Comparison of ENCODE assay signal across 8 mouse cellular contexts in genomic region chr6:39686839-39687238, GRCm38 (mm10). TPM values are rescaled to one million over a fixed set of nuclear protein-coding genes. Genes with fewer than 3 reads are reported as not detected.
A peak's percentile ranks its signal among the peaks of the same experiment; 100 is the strongest.
DNase-seq lines count a peak whose midpoint lies in the region; ATAC-seq and TF ChIP-seq lines count a peak whose summit lies in the region.
"Not testable (repeated sequence)": the region's sequence is repeated elsewhere in the genome, so short reads cannot be mapped to it uniquely, and the experiment has no call there.

No protein-coding gene starts in this region.

- not testable (repeated sequence) for TF ChIP-seq POLR2A in CH12.LX (IDR thresholded peaks at IDR 0.05; ENCODE audit: low read depth, low read length)

- H3K9me3 ChIP-seq in CH12.LX (replicated peaks; ENCODE audit: low read length); hindbrain, postnatal 0 days (ENCODE audit: low read length); kidney, postnatal 0 days (replicated peaks; ENCODE audit: low read length); lung, embryonic 14.5 days (ENCODE audit: low read depth, low read length); midbrain, embryonic 11.5 days (ENCODE audit: control insufficient read depth, low read length); stomach, postnatal 0 days (ENCODE audit: control insufficient read depth, low read length): not testable (repeated sequence)

- peaks cover 4 to 23% of the 10 kb centered on the region in 2 experiments; a peak in 3 of 4 replicates for H3K4me1 ChIP-seq in CH12.LX (ENCODE audit: control insufficient read depth in 1 of 2, insufficient read depth in 2 of 2)
- not testable (repeated sequence) for H3K4me1 ChIP-seq in hindbrain, postnatal 0 days (ENCODE audit: insufficient read depth, low read length); kidney, postnatal 0 days (replicated peaks; ENCODE audit: insufficient read depth, low read length); lung, embryonic 14.5 days (ENCODE audit: insufficient read depth); midbrain, embryonic 11.5 days (ENCODE audit: control insufficient read depth, insufficient read depth, low read length); stomach, postnatal 0 days (replicated peaks; ENCODE audit: control insufficient read depth, insufficient read depth)

- ATAC-seq in hindbrain, postnatal 0 days; kidney, postnatal 0 days (replicated peaks; ENCODE audit: low FRiP score, low read depth); lung, embryonic 14.5 days (ENCODE audit: insufficient read depth); midbrain, embryonic 11.5 days (ENCODE audit: low FRiP score); stomach, postnatal 0 days (ENCODE audit: low FRiP score, low TSS enrichment): not testable (repeated sequence)

- not testable (repeated sequence) for H3K27me3 ChIP-seq in CH12.LX (replicated peaks); hindbrain, postnatal 0 days (ENCODE audit: insufficient read depth, low read length); kidney, postnatal 0 days (ENCODE audit: insufficient read depth, low read length); lung, embryonic 14.5 days (ENCODE audit: insufficient read depth, low read length); midbrain, embryonic 11.5 days (ENCODE audit: control insufficient read depth, insufficient read depth, low read length); stomach, postnatal 0 days (ENCODE audit: control insufficient read depth, insufficient read depth, low read length)

- TF ChIP-seq RAD21 in CH12.LX (IDR thresholded peaks at IDR 0.05; ENCODE audit: low read depth, low read length) = not testable (repeated sequence)

- in situ Hi-C loops in CH12.LX (cut with MboI; ENCODE audit: low pct_ligation_motif_present, low pct_unique_long_range_greater_than_20kb, low sequenced_read_pairs) = not testable (repeated sequence)

- not testable (repeated sequence) for H3K4me2 ChIP-seq in CH12.LX (ENCODE audit: insufficient read depth, low read depth, poor library complexity, severe bottlenecking); hindbrain, postnatal 0 days (ENCODE audit: low read depth, low read length); kidney, postnatal 0 days (ENCODE audit: low read length); lung, embryonic 14.5 days; midbrain, embryonic 11.5 days; stomach, postnatal 0 days (replicated peaks; ENCODE audit: low read depth)

- peak in 1 of 2 experiments; percentile 60; a peak in 2 of 4 replicates for TF ChIP-seq CTCF in CH12.LX (conservative IDR thresholded peaks at IDR 0.05 in 1 of 2, IDR thresholded peaks at IDR 0.05 in 1 of 2; ENCODE audit: low read depth in 2 of 2, low read length in 2 of 2)
- peak; percentile 31; the same call in 1 of the 2 replicates for TF ChIP-seq CTCF in gastrocnemius, adult 2 months (IDR thresholded peaks at IDR 0.05)
- peak; percentile 15; the same call in 1 of the 2 replicates for TF ChIP-seq CTCF in hindbrain, postnatal 0 days (IDR thresholded peaks at IDR 0.05; ENCODE audit: low read depth)
- peak; percentile 25; the same call in 1 of the 2 replicates for TF ChIP-seq CTCF in kidney, postnatal 0 days (IDR thresholded peaks at IDR 0.05; ENCODE audit: low read depth)
- TF ChIP-seq CTCF in left cerebral cortex, adult 2 months (IDR thresholded peaks at IDR 0.05) = peak; percentile 37
- 0 out of 2 replicates have a peak, but pooled peaks have one; percentile 11 for TF ChIP-seq CTCF in lung, embryonic 14.5 days (IDR thresholded peaks at IDR 0.05; ENCODE audit: low read depth)
- peak; percentile 12; the same call in 1 of the 2 replicates for TF ChIP-seq CTCF in stomach, postnatal 0 days (IDR thresholded peaks at IDR 0.05; ENCODE audit: low read depth)

- not testable (repeated sequence) for H3K27ac ChIP-seq in CH12.LX (ENCODE audit: insufficient read depth, low read depth); gastrocnemius, adult 2 months; hindbrain, postnatal 0 days; kidney, postnatal 0 days; left cerebral cortex, adult 2 months; lung, embryonic 14.5 days (ENCODE audit: low read depth); midbrain, embryonic 11.5 days (ENCODE audit: low read depth, low read length); stomach, postnatal 0 days (replicated peaks)

- dilution Hi-C loops in CH12.LX (cut with MboI; ENCODE audit: extremely low pct_ligation_motif_present, extremely low pct_unique_long_range_greater_than_20kb, low sequenced_read_pairs) = not testable (repeated sequence)

- intact Hi-C loops in gastrocnemius, adult 2 months (cut with DNase I); left cerebral cortex, adult 2 months (cut with DNase I): not testable (repeated sequence)

- not testable (repeated sequence) for DNase-seq in CH12.LX (ENCODE audit: extremely low read depth); gastrocnemius, adult 2 months; hindbrain, postnatal 0 days (ENCODE audit: low spot score); kidney, postnatal 0 days (ENCODE audit: low spot score); left cerebral cortex, adult 2 months (ENCODE audit: extremely low spot score in 1 of 2, low spot score in 2 of 2); lung, embryonic 14.5 days; stomach, postnatal 0 days (ENCODE audit: low spot score)
- DNase-seq in midbrain, embryonic 11.5 days (ENCODE audit: low spot score, missing footprints) = peak; percentile 35

- H3K79me2 ChIP-seq in CH12.LX (replicated peaks; ENCODE audit: control insufficient read depth, extremely low read depth, insufficient read depth, poor library complexity, severe bottlenecking) = not testable (repeated sequence)

- H3K4me3 ChIP-seq in CH12.LX (replicated peaks in 1 of 3; ENCODE audit: low read depth in 2 of 3, low read length in 2 of 3, poor library complexity in 1 of 3); gastrocnemius, adult 2 months; hindbrain, postnatal 0 days (ENCODE audit: low read length); kidney, postnatal 0 days (replicated peaks; ENCODE audit: low read depth, low read length); left cerebral cortex, adult 2 months; lung, embryonic 14.5 days (ENCODE audit: low read depth, low read length); midbrain, embryonic 11.5 days (ENCODE audit: low read depth, low read length); stomach, postnatal 0 days (ENCODE audit: low read depth, low read length): not testable (repeated sequence)

- not testable (repeated sequence) for TF ChIP-seq EP300 in CH12.LX (IDR thresholded peaks at IDR 0.05; ENCODE audit: low read length); stomach, postnatal 0 days (optimal IDR thresholded peaks at IDR 0.05)

- not testable (repeated sequence) for H3K36me3 ChIP-seq in CH12.LX (replicated peaks in 1 of 2; ENCODE audit: control insufficient read depth in 1 of 2, insufficient read depth in 1 of 2, low read length in 1 of 2); hindbrain, postnatal 0 days (ENCODE audit: insufficient read depth, low read length); kidney, postnatal 0 days (ENCODE audit: insufficient read depth, low read length); lung, embryonic 14.5 days (ENCODE audit: insufficient read depth); midbrain, embryonic 11.5 days (ENCODE audit: control insufficient read depth, insufficient read depth, low read length); stomach, postnatal 0 days (ENCODE audit: control insufficient read depth, insufficient read depth, low read length)

- not testable (repeated sequence) for H3K9ac ChIP-seq in CH12.LX (ENCODE audit: insufficient read depth, low read depth); hindbrain, postnatal 0 days (replicated peaks; ENCODE audit: low read length); kidney, postnatal 0 days (ENCODE audit: low read depth, low read length); lung, embryonic 14.5 days; midbrain, embryonic 11.5 days (ENCODE audit: low read length); stomach, postnatal 0 days (ENCODE audit: low read length)

TF ChIP-seq in CH12.LX, 34 proteins besides CTCF, POLR2A, EP300 and RAD21:
- TF ChIP-seq SMC3 (IDR thresholded peaks at IDR 0.05; ENCODE audit: low read depth, low read length) = 0 out of 2 replicates have a peak, but pooled peaks have one; percentile 10

RNA-seq across cellular contexts. Expression of gene Braf, which starts 38.4 kb away (rescaled TPM):
- total RNA-seq in CH12.LX (2012; rRNA removed) = 9.7 and 9.8 TPM in 2 replicates
- 10.9 and 11.2 TPM in 2 replicates for total RNA-seq in CH12.LX (2014; rRNA removed)
- polyA plus RNA-seq in CH12.LX (2012; ENCODE audit: insufficient read length, low read depth) = 15.7 and 21.8 TPM in 2 replicates
- 1 to 10 TPM; 6.5 to 8.1 TPM for total RNA-seq in gastrocnemius, adult 2 months (2021)
- total RNA-seq in hindbrain, postnatal 0 days (2014; rRNA removed) = 37.7 and 49.6 TPM in 2 replicates
- polyA plus RNA-seq in hindbrain, postnatal 0 days (2015; fragmentation: Nextera tagmentation; extraction: Ambion mirVana) = 16.7 and 17.3 TPM in 2 replicates
- polyA plus RNA-seq in kidney, postnatal 0 days (2015; fragmentation: Nextera tagmentation; extraction: Ambion mirVana) = 7.6 and 8.4 TPM in 2 replicates
- 100 to 1,000 TPM; 119 to 123 TPM for total RNA-seq in left cerebral cortex, adult 2 months (2021)
- polyA plus RNA-seq in lung, embryonic 14.5 days (2014; fragmentation: Nextera tagmentation; extraction: Ambion mirVana) = 16.3 and 19.6 TPM in 2 replicates
- 20.4 and 22.7 TPM in 2 replicates for polyA plus RNA-seq in midbrain, embryonic 11.5 days (2014; fragmentation: Nextera tagmentation; extraction: Ambion mirVana)
- polyA plus RNA-seq in stomach, postnatal 0 days (2015; fragmentation: Nextera tagmentation; extraction: Ambion mirVana) = 4.8 and 5.3 TPM in 2 replicates
